Mouse (Mus musculus): ENCODE data around the gene Fam163a. TPM values are rescaled to one million over a fixed set of nuclear protein-coding genes. Genes with fewer than 3 reads are reported as not detected.

Gene Fam163a
- polyA plus RNA-seq (2015; fragmentation: Illumina TruSeq; extraction: RNeasy Lipid Tissue Mini Kit (QIAGEN cat#74804); ENCODE audit: insufficient read depth, low read depth, low replicate concordance) = 0.20 TPM

DNA sequence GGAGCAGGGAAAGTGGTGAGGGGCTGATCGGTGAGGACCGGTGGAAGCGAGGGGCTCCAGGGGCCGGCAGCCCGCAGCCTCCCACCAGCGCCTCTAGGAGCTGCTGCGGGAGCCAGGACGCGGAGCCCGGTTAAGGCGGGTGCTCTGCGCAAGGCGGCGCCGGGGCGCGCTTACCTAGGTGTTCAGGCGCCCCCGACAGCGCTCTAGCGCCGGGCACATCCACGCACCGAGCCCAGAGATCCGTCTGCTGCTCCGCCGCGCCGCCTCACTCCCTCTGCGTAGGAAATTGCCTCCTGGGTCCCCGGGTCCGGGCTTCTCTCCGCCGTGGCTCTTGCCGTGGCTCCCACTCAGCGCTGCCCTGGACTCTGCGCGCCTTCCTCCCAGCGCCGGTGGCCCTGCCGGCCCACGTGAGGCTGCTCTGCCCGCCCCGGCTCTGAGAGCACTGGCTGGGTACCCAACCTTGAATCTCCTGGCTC, at the start of gene Fam163a:
Fam163a (minus strand) TSS at position 371 of the 476 bp plus-strand sequence.

DNA sequence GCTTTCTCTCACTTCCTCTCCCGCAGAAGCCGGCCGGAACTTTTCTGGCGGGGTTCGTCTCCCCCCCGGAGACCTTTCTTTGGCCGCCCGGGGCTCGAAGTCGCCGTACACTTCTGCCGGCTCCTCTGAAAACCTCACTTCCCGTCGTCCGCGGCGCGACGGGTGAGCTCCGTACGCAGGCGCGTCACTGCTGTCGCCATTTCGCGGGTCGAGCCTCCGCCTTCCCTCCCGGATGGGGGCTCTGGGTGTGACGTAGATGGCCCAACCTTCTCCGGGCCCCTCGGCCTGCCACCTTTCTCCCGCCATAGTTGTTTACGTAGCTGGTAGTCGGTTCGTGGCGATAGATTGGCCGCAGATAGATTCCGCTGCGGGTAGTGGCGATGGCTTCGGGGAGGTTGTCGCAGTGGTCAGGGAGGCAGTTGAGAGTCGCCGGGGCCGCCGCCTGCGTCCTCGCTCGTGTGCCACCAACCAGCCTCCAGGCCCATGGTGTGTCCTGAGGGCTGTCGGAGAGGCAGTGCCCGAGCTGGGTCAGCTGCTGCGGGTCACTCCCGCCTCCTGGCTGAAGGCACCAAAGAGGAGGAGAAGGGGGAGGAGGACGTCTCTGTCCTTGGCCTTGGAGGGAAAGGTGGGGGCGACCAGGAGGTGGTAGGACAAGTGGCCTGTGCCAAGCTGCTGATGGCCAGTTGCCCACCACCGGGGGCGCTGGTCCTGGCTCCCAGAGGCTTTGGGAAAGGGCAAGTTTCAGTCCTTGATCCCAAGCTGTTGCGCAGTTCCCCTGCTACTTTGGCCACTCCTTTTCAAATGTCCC, 168.7 kb downstream of the Fam163a start, which contains the start of gene Tor1aip1:
Tor1aip1 (minus strand) TSS at position 551 of the 808 bp plus-strand sequence.

GRCm38 (mm10) chr1:156035269-156035929, 169.4 kb downstream of the Fam163a start, which contains the start of gene Tor1aip2:
Gene Tor1aip2 (plus strand): TSS chr1:156035403.

Other genes with a start within 250 kb of the Fam163a start
- gene Cep350, start 231.8 kb downstream of the Fam163a start, polyA plus RNA-seq (2015; fragmentation: Illumina TruSeq; extraction: RNeasy Lipid Tissue Mini Kit (QIAGEN cat#74804); ENCODE audit: insufficient read depth, low read depth, low replicate concordance) = 4.6 TPM
- gene Tor1aip2, start 169.6 kb downstream of the Fam163a start, polyA plus RNA-seq (2015; fragmentation: Illumina TruSeq; extraction: RNeasy Lipid Tissue Mini Kit (QIAGEN cat#74804); ENCODE audit: insufficient read depth, low read depth, low replicate concordance) = 10.9 TPM
- gene Tor1aip1, start 168.5 kb downstream of the Fam163a start, polyA plus RNA-seq (2015; fragmentation: Illumina TruSeq; extraction: RNeasy Lipid Tissue Mini Kit (QIAGEN cat#74804); ENCODE audit: insufficient read depth, low read depth, low replicate concordance) = 12.8 TPM
- gene Tdrd5, start 98.6 kb upstream of the Fam163a start, polyA plus RNA-seq (2015; fragmentation: Illumina TruSeq; extraction: RNeasy Lipid Tissue Mini Kit (QIAGEN cat#74804); ENCODE audit: insufficient read depth, low read depth, low replicate concordance) = not detected
- not detected for gene Nphs2, start 105.7 kb upstream of the Fam163a start, polyA plus RNA-seq (2015; fragmentation: Illumina TruSeq; extraction: RNeasy Lipid Tissue Mini Kit (QIAGEN cat#74804); ENCODE audit: insufficient read depth, low read depth, low replicate concordance)
- gene Gm2000, start 161.0 kb upstream of the Fam163a start, polyA plus RNA-seq (2015; fragmentation: Illumina TruSeq; extraction: RNeasy Lipid Tissue Mini Kit (QIAGEN cat#74804); ENCODE audit: insufficient read depth, low read depth, low replicate concordance) = 204 TPM
- gene Axdnd1, start 216.1 kb upstream of the Fam163a start, polyA plus RNA-seq (2015; fragmentation: Illumina TruSeq; extraction: RNeasy Lipid Tissue Mini Kit (QIAGEN cat#74804); ENCODE audit: insufficient read depth, low read depth, low replicate concordance) = not detected